Mouse (Mus musculus) megakaryocyte, adult 5-6 weeks (primary cell): ENCODE results near the gene Zfp523. TPM values are rescaled to one million over a fixed set of nuclear protein-coding genes. Genes with fewer than 3 reads are reported as not detected.

Experiments
- ATAC-seq: 2 replicates; pipeline ENCODE4 v1.8.0; 2016; ENCODE audit warnings: mild to moderate bottlenecking, inconsistent platforms; ENCODE audit not compliant: poor library complexity, severe bottlenecking
- total RNA-seq, 2 experiments: library from RNA; stranded (forward) in 1 of 2; stranded (reverse) in 1 of 2; fragments of 153-499, 151-499 nt in 1 of 2; fragments of 221-1000, 200-1000 nt in 1 of 2; gene quantifications; 2 replicates each; pipeline versions ENCODE4 v1.2.3 to v1.2.4; 2015 to 2017

Zfp523 gene
- total RNA-seq, 2 experiments from 2014 or later = 6.4 to 7.1 TPM

GRCm38 (mm10) chr17:28154970-28155369 is 22.0 kb upstream of the Zfp523 start:
- no peak for ATAC-seq

DNA sequence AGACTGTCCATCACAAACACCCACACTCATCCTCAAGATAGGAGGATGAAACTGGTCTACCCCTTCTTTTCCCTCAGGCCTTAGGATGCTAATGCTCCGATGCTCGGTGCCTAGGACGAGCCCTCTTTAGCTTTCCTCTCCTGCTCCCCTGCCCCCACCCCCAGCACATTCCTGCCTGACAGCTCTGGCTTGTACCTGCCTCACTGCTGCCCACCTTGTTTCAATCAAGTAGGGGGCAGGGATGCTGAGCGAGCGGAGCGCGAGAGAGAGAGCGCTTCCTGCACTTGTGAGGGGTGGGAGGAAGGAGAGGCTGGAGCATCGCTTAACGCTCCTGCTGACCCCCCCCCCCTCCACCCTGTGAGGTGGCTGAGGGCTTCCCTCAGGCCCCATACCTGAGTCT is 16.6 kb upstream of the Zfp523 start:
- ATAC-seq = no peak

GRCm38 (mm10) chr17:28161310-28161881 is 15.5 kb upstream of the Zfp523 start:
- no peak for ATAC-seq

DNA sequence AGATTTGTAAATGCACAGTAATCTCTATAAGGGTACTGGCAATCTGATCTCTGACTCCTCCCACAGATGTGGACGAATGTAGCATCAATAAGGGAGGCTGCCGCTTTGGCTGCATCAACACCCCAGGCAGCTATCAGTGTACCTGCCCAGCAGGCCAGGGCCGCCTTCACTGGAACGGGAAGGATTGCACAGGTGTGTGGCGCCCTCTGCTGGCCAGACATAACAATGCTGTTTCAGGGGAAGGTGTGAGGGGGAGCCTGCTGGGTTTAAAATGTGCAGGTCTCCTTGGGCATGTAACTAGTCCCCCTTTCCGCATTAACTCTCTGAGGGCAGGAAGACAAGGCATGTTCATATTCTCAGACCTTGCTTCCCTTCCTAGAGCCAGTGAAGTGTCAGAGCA is 13.3 kb upstream of the Zfp523 start:
- peak; percentile 90 for ATAC-seq

DNA sequence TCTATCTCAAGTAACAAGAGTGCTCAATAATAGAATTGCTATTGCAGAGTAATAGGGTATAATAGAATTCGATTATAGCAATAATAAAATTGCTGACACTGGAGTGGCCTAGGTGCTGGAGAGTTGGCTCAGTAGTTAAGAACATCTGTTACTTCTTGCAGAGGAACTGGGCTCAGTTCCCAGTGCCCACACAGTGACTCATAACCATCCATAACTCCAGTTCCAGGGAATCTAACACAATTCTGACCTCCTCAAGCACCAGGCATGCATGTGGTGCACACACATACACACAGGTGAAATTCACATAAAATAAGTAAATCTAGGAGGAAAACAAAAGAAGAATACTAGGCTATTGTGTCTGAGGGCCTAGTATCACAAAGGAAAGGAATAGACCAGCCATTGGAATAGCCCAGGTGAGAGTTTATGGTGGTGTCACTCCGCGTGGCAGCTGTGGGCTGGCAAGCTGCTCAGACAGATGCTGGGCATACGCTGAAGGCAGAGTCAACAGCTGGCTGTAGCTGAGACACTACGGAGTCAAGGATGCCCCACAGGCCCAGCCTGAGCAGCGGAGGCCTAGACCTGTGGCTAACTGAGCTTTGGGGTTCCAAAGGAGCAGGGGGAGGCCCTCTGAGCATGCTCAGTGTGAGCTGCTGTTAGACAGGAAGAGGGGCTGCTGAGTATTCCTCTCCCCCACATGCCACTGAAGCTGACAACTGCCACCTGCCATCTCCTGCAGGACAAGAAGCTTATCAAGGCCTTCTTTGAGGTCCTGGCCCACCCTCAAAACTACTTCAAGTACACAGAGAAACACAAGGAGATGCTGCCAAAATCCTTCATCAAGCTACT is 6.2 kb upstream of the Zfp523 start:
- ATAC-seq = no peak

DNA sequence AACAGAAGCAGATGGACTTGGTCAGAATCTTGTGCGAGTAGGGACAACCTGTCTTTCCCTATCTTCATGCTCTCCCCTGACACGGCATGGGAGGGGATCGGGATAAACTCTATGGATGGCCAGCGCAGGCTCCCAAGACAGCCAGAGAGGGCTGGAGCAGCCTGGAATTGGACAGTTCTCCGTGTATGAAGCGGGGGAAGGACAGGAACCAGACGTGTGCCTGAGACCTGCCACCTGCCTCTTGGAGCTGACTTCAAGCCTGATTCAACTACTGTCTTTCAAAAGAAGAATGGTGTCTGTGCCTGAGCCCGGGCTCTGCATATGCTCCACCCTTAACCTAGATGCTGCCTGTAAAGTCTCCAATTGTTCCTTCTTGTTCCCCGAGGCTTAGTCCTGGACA is 4.2 kb upstream of the Zfp523 start:
- no peak for ATAC-seq

- ATAC-seq = no peak
Observed at GRCm38 (mm10) chr17:28177540-28178046, 664 bp downstream of the Zfp523 start.

- ATAC-seq = no peak
Observed at GRCm38 (mm10) chr17:28180331-28180730, 3.4 kb downstream of the Zfp523 start.

DNA sequence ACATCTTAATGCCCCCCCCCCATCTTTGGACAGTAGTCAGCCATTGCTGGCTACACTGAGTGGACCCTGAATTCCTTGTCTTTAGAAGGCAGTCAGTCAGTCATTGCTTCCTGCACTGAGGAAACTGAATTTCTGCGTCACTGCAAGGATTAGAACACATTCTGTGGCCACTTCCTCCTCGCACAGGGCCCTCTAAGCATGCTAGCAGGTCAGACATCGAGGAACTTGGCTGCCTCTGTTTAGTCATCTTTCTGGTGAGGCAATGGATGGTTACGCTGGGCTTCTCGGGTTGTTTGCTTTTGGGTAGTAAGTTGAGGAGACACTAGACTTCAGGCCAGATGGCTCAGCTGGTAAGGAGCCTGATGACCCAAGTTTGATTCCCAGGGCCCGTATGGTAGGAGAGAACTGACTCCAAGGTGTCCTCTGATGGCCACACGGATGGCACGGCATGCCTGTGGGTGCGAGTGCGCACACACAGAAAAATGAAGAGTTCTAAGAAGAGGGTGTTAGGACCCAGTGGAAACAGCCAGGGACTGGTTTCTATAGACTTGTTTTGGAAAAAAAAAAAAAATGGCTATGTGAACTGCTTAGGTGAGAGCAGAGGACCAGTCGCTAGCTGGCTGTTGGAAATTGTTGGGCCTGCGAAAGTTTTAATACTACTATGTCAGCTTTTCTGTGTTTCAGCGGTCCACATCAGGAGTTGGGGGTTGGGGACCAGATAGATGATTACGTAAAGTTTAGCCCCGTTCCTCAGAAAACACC is 4.0 kb downstream of the Zfp523 start:
- ATAC-seq = peak; percentile 88

DNA sequence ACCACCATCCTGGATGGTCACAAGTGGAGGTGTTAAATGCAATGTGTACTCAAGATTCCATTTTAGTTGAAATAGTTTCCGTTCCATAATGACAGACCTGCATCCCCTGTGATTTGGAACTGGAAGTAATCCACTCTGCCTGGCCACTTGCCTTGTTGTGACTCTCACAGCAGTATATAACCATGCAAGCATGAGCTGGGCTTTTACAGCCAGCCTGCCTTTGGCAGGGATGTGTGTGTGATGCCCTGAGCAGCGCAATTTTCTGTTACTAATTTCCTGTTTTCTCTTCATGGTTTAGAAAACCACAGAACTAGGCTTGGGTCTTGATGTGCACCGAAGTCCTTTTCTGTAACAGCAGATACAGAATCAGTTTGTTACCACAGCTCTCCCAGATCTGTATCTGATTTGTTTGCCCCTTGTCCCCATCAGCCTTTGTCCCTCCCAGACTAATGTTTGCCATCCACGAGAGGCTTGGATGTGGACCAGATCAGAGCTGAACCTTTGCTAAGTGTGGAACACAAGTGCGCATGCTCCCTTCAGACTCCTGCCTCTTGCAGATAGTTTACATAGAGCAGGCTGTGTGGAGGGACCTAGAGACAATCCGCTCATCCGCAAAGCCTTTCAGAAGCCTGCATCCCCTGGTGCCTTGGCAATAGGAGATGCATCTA is 8.2 kb downstream of the Zfp523 start:
- 0 out of 2 replicates have a peak, but pooled peaks have one; percentile 11 for ATAC-seq

- ATAC-seq = no peak
Observed at GRCm38 (mm10) chr17:28188313-28188712, 11.4 kb downstream of the Zfp523 start.

DNA sequence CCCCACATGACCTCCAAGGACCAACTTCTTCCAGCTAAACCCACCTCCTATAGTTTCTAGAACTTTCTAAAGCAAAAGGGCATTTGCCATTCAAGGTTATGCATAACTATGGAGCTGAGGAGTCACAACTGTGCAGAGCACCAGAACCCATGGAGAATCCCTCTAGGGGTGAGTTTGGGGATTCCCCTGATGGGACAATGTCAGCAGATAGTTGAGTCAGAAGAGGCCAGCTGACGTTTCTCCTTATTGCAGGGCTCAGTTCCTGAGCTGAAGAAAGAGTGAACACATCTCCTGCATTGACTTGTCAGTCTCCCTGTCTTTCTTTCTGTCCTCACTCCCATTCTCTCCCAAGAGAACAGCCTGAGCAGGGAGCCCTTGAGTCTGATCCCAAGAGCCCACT is 15.8 kb downstream of the Zfp523 start:
- peak; percentile 59 for ATAC-seq

DNA sequence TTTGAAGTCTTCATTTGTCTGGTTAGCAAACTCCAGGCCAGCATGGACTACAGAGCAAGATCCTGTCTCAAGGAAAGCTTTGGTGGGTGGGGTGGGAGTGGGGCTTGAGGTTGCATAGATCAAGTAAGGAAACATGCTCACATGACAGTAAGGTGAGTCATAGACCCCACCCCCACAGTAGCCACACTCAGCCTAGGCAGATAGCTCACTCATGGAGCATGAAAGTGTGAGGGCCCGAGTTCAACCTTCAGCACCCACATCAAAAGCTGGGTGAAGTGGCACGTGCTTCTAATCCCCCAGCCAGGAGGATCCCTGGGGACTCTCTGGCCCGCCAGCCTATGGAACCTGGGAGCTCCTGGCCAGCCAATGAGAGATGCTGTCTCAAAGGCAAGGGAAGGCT is 16.6 kb downstream of the Zfp523 start:
- no peak for ATAC-seq

DNA sequence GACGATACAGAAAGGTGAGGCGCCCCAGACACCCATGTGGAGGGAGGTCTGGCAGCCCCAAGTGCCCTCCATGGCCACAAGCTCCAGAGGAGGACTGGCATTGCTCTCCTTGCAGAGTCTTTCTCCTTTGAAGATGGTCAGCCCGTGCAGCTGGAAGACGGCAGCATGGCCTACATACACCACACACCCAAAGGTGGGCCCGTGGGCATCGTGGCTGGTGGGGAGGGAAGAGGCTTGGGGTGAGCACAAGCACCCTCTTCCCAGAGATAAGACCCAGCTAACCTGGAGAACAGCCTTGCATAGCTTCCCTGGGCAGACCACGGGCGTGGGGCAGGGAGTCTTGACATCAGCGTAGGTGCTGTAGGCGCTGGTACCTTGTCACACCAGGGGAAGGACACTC is 18.1 kb downstream of the Zfp523 start:
- ATAC-seq = no peak

GRCm38 (mm10) chr17:28197646-28198045 is 20.7 kb downstream of the Zfp523 start:
- no peak for ATAC-seq

DNA sequence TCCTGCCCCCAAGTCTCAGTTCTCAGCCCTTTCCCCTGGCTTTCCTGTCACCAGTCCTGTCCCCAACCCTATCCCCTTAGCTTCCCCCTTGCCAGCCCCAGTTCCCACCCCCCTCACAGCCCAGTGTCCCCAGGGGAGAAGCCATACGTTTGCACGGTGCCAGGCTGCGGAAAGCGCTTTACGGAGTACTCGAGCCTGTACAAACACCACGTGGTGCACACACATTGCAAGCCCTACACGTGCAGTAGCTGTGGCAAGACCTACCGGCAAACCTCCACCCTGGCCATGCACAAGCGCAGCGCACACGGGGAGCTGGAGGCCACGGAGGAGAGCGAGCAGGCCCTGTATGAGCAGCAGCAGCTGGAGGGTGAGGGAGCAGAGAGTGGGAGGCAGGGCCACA is 25.1 kb downstream of the Zfp523 start:
- no peak for ATAC-seq

DNA sequence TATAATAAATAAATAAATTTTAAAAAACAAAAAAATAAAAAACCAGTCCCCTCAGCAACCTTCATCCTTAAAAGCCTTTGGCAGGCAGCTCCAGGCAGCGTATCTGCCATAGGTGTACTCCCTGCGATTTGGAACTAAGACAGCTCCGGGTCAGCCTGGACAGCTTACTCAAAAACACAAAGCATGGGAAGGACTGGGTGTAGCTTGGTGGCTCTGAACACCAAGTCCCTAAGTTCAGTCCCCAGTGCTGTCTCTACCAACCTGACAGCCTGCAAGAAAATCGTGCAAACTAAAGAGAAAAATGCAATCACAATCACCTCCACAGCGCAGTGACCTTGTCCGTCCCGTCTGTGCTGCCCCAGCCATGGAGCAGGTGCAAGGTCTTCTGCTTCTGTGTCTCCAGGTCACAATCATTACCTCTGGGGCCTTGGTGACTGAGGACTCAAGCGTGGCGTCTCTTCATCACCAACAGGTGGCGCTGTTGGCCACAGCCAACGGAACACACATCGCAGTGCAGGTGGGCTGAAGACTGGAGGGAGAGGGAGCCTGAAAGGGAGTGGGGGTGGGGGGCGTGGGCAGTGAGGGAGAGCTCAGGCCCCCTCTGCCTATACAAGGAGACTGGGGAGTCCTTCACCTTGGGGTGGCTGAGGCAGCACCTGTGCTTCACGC is 27.3 kb downstream of the Zfp523 start:
- ATAC-seq = peak; percentile 36; the same call in 1 of the 2 replicates

DNA sequence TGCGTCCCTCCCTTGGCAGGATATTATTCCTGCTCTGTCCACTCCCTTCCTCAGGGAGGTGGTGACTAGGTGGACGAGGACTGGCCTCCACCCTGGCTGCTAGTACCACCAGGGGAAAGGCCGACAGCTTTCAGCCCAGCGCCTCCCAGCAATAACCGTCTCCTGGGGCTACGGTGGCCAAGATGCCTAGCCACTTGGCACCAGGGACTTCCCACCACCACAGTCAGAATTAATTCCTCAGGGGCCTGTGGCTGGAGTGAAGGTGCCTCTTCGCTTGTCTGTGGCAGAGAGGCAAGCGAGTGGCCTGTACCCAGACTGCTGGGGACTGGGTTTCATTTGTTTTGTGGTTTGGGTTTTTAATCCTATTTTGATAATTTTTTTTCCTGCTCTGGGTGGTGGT is 28.5 kb downstream of the Zfp523 start:
- ATAC-seq = no peak

GRCm38 (mm10) chr17:28207092-28207491 is 30.2 kb downstream of the Zfp523 start:
- no peak for ATAC-seq

- peak; percentile 75 for ATAC-seq
Observed at GRCm38 (mm10) chr17:28207591-28208313, 30.8 kb downstream of the Zfp523 start, which contains the start of gene Def6. TSS of gene Def6 (plus strand) at chr17:28207778.
